Comparison of ENCODE assay signal across 27 mouse cellular contexts in genomic region chr14:15477668-15478067, GRCm38 (mm10). TPM values are rescaled to one million over a fixed set of nuclear protein-coding genes. Genes with fewer than 3 reads are reported as not detected.
"Had no signal": no experiment of that assay in that cellular context is flagged by ENCODE, and none has a peak within 500 bp of the region (broad histone marks: within the 10 kb centered on the region; RNA-seq: fewer than 3 reads in every experiment).

No protein-coding gene starts in this region.

- H3K9me3 ChIP-seq: forebrain, embryonic 15.5 days; hindbrain, embryonic 13.5 days; hindbrain, embryonic 15.5 days; kidney, embryonic 15.5 days; limb, embryonic 13.5 days; limb, embryonic 15.5 days; liver, embryonic 12.5 days had no signal

- H3K36me3 ChIP-seq: forebrain, embryonic 15.5 days; hindbrain, embryonic 13.5 days; hindbrain, embryonic 15.5 days; kidney, embryonic 15.5 days; limb, embryonic 13.5 days; limb, embryonic 15.5 days; liver, embryonic 12.5 days had no signal

- ATAC-seq: forebrain, embryonic 15.5 days; forebrain, postnatal 0 days; hindbrain, postnatal 0 days; intestine, embryonic 16.5 days; liver, embryonic 12.5 days had no signal

- DNase-seq: forebrain, postnatal 0 days; gastrocnemius, postnatal 14 days; gastrocnemius, postnatal 36 days; heart, adult 18-20 months; kidney, adult 11 months; kidney, adult 2 months; kidney, adult 9 months; kidney, postnatal 14 days; kidney, postnatal 36 days; layer of hippocampus, adult 9-11 months; layer of hippocampus, postnatal 36 days; left cerebral cortex, postnatal 4 days; lung, adult 18-20 months had no signal

- H3K4me1 ChIP-seq: forebrain, embryonic 15.5 days; hindbrain, embryonic 13.5 days; hindbrain, embryonic 15.5 days; kidney, embryonic 15.5 days; limb, embryonic 13.5 days; limb, embryonic 15.5 days; liver, embryonic 12.5 days had no signal

- H3K4me3 ChIP-seq: forebrain, embryonic 15.5 days; hindbrain, embryonic 13.5 days; hindbrain, embryonic 15.5 days; kidney, embryonic 15.5 days; limb, embryonic 13.5 days; limb, embryonic 15.5 days; liver, embryonic 12.5 days had no signal

- H3K27me3 ChIP-seq: forebrain, embryonic 15.5 days; hindbrain, embryonic 13.5 days; hindbrain, embryonic 15.5 days; kidney, embryonic 15.5 days; limb, embryonic 13.5 days; limb, embryonic 15.5 days; liver, embryonic 12.5 days had no signal

- H3K9ac ChIP-seq: forebrain, embryonic 15.5 days; forebrain, postnatal 0 days; hindbrain, embryonic 13.5 days; hindbrain, embryonic 15.5 days; kidney, embryonic 15.5 days; limb, embryonic 13.5 days; limb, embryonic 15.5 days; liver, embryonic 12.5 days; liver, embryonic 14.5 days had no signal

- H3K4me2 ChIP-seq: forebrain, embryonic 15.5 days; heart, embryonic 11.5 days; hindbrain, embryonic 13.5 days; hindbrain, embryonic 15.5 days; kidney, embryonic 15.5 days; limb, embryonic 13.5 days; limb, embryonic 15.5 days; liver, embryonic 12.5 days had no signal

- H3K27ac ChIP-seq: forebrain, embryonic 15.5 days; hindbrain, embryonic 13.5 days; hindbrain, embryonic 15.5 days; hindbrain, postnatal 0 days; kidney, embryonic 15.5 days; kidney, postnatal 0 days; limb, embryonic 13.5 days; limb, embryonic 15.5 days; liver, embryonic 12.5 days; liver, embryonic 14.5 days had no signal

RNA-seq across cellular contexts. Expression of gene Lrrc3b, which starts 38.9 kb away (rescaled TPM):
- total RNA-seq: hematopoietic stem cell, adult 5-6 weeks; liver, adult 2 months had no signal
